Mouse (Mus musculus) gastrocnemius, postnatal 25 days (tissue): ENCODE results near the gene Egr2. TPM values are rescaled to one million over a fixed set of nuclear protein-coding genes. Genes with fewer than 3 reads are reported as not detected.
A peak's percentile ranks its signal among the peaks of the same experiment; 100 is the strongest.

Source experiments
- DNase-seq: peaks from one replicate; pipeline ENCODE4 v3.0.0; 2022
- long read RNA-seq, 2 experiments: library from polyadenylated mRNA; stranded (forward); transcript quantifications; one replicate each; pipeline ENCODE4 v2.0.0; 2021
- total RNA-seq, 2 experiments: library from RNA; stranded (reverse); gene quantifications; 1 replicate in 1 of 2; 2 replicates in 1 of 2; pipeline ENCODE4 v1.2.3; 2021

Gene Egr2
- 1 to 10 TPM in 1 of 2 experiments, under 1 TPM in 1; 0.80 to 1.5 TPM for total RNA-seq
- long read RNA-seq, experiment 1, partial matches to known transcripts, result 0 of 36 reads
- long read RNA-seq, experiment 1, other reads (novel, unspliced or antisense), result 36 of 36 reads
- long read RNA-seq, experiment 2, result 0 reads

DNA sequence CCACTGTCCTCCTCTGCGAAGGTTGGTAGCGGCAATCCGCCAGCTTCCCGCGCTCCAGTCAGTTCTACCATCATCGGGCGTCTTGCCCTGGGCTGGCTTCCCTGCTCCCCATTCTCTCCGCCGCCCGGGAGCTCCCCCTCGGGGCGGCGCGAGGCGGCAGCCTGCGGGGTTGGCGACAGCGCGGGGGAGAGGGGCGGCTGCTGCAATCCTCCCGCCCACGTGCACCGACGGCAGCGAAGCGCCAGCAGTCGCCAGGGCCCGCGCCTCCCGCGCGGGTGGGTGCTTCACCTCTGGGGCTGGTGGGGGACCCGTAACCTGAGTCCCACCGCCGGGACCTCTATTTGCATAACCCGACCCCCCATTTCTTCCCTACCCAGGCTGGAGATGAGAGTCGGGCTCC lies at the start of gene Egr2:
Gene Egr2, plus strand, starts transcription at position 220 of the 400 bp plus-strand sequence.
- DNase-seq, result peak; percentile 24

DNA sequence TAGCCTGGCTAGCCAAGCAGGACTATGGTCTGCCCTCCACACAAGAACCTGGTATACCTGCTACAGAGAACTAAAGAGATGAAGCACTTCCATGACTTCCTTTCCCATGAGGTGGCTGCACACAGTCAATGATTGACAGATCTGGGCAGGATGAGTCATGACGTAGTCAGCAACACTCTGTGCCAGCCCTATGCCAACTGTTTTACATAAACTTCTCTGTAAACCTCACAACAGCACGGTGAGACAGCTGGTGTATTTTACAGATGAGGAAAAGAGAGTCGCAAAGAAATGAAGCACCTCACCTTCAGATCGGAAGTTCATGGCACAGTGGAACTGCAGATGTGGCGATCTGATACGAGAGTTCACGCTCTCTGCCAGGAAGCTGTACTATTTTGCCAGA lies 47.8 kb upstream of the Egr2 start:
- DNase-seq, result no peak

GRCm38 (mm10) chr10:67489836-67490235 lies 45.4 kb upstream of the Egr2 start:
- no peak for DNase-seq

- no peak for DNase-seq
Measured at GRCm38 (mm10) chr10:67490632-67491031, 44.6 kb upstream of the Egr2 start.

DNA sequence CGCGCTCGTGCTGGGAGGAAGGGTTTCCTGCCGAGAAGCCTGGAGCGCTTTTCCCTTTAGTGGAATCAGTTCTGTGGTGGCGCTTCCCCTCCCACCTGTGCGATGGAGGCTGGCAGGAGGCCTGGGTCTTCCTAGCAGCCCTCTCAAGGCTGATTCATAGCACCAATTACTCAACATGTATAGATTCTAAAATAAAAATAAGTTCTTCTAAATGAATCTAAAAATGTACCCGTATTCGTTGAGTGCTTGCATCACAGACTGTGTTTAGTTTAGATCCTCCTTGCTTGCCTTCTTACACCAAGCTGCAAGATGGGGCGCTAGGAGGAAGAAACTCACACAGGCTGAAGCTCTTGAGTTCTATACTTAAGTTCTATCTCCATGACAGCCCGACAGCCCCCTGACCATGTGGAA lies 43.1 kb upstream of the Egr2 start:
- DNase-seq, result no peak

- no peak for DNase-seq
Measured at GRCm38 (mm10) chr10:67493556-67493955, 41.7 kb upstream of the Egr2 start.

DNA sequence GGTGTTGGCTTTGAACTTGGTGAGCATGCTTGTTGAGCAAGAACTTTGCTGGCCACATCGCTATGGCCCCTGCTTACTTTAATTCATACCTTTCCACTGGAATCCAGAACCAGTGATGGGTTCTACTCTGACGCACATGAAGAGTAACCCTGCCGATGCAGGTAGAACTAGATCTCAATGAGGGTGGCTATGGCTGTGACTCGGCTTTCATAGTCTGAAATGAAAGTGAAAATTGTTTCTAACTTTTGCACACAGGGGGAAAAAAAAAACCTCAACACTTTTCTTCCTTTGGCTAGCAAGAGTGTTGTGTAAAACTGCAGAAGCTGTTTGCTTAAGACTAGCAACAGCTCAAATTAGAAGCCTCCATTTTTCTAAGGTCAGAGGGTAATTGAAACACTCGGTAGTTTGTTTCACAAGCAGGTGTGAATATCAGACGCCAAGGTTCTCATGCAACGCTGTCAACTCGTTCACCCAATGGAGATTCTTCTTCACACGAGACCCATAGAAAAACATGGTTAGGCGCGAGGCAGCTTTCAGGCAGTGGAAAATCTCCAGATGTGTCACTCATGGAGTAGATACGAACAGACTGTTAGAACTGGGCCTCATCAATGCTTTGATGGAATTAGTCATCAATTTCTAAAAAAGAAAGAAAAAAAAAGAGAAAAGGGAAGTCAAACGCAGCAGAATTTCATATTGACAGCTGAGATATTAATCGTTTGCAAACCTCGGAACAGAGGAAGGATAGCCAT lies 38.0 kb upstream of the Egr2 start:
- DNase-seq, result no peak

GRCm38 (mm10) chr10:67497951-67498350 lies 37.3 kb upstream of the Egr2 start:
- DNase-seq, result no peak

- peak; percentile 14 for DNase-seq
Measured at GRCm38 (mm10) chr10:67503320-67503995, 31.8 kb upstream of the Egr2 start.

GRCm38 (mm10) chr10:67504046-67504445 lies 31.2 kb upstream of the Egr2 start:
- DNase-seq, result no peak

- no peak for DNase-seq
Measured at GRCm38 (mm10) chr10:67505248-67505647, 30.0 kb upstream of the Egr2 start.

DNA sequence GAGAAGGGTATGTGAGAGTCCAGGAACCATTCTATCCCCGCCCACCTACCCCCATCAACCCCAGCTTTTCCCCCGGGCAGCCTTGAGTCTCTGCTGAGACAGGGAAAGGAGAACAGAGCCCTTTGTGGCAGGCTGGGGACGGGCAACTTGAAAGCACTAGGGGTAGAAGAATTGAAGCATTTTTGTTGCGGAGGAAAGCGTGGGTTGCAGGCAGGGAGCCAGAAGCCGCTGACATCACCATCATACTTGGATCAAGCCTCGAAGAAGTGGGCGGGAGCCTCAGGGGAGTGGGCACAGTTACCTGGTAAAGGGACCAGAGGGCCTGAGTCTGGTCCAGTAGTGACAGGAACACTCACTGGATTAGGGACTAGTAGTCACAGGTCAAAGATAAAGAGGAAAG lies 23.1 kb upstream of the Egr2 start:
- no peak for DNase-seq

GRCm38 (mm10) chr10:67512871-67513270 lies 22.4 kb upstream of the Egr2 start:
- no peak for DNase-seq

GRCm38 (mm10) chr10:67518733-67519132 lies 16.5 kb upstream of the Egr2 start:
- DNase-seq, result no peak

DNA sequence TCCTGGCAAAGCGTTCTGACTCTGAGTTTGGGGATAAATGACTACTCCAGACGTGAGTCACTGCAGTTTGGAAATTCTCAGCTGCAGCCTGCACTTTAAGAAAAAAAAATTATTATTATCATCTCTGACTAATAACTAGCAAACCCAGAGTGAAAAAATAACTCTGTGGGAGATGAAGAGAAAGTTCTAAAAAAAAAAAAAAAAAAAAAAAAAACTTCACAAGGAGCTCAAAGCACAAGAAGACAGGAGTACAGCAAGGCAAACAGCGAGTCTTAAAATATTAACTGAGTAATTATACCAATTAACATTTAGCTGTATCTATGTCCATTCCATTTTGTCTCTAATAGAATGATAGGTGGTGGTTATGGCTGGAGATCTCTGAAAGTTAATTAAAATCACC lies 11.1 kb upstream of the Egr2 start:
- DNase-seq, result no peak

DNA sequence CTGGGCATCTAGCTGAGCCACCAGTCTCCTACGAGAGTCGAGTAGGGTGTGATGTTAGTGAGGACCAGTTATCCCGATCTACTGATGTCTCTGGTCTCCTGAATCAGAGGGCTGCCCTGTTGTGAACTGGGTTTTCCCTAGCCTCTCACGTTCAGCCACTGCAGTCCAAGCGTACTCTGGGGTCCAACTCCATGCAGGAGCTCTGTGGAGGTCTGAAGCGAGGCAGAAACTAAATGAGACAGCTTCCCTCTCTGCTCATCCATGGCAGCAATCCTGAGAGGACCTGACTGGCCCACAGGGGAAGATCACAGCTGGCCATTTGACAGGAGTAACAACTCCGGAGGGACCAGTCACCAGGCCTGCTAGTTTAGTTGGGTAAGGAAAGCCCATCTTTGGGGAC lies 10.6 kb upstream of the Egr2 start:
- DNase-seq, result no peak

- no peak for DNase-seq
Measured at GRCm38 (mm10) chr10:67526435-67526834, 8.8 kb upstream of the Egr2 start.

- DNase-seq, result no peak
Measured at GRCm38 (mm10) chr10:67529769-67530168, 5.5 kb upstream of the Egr2 start.

GRCm38 (mm10) chr10:67535972-67536371 lies 697 bp downstream of the Egr2 start:
- peak; percentile 71 for DNase-seq

DNA sequence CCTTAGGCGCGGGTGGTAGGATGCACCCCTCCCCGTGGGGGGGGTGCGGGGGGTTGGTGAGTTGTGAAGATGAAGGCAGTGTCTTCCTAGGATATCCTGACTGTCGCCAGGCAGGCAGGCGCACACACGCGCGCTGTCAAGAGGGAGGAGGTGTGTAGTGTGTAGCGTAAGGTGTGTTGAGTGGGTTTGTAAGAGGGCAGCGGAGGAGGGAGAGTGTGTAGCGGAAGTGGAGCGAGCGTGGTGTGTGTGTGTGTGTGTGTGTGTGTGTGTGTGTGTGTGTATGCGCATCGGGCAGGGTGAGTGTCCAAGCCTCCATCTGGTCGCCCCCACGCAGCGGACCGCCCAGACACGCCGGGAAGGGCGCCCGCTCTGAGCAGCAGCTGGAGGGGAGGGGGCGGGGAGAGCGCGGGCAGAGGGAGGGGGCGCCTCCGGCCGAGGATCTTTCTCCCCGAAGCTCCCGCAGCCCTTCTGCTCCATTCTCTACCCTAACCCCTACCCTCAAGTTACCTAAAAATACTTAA lies 1.4 kb downstream of the Egr2 start:
- DNase-seq, result peak; percentile 54

DNA sequence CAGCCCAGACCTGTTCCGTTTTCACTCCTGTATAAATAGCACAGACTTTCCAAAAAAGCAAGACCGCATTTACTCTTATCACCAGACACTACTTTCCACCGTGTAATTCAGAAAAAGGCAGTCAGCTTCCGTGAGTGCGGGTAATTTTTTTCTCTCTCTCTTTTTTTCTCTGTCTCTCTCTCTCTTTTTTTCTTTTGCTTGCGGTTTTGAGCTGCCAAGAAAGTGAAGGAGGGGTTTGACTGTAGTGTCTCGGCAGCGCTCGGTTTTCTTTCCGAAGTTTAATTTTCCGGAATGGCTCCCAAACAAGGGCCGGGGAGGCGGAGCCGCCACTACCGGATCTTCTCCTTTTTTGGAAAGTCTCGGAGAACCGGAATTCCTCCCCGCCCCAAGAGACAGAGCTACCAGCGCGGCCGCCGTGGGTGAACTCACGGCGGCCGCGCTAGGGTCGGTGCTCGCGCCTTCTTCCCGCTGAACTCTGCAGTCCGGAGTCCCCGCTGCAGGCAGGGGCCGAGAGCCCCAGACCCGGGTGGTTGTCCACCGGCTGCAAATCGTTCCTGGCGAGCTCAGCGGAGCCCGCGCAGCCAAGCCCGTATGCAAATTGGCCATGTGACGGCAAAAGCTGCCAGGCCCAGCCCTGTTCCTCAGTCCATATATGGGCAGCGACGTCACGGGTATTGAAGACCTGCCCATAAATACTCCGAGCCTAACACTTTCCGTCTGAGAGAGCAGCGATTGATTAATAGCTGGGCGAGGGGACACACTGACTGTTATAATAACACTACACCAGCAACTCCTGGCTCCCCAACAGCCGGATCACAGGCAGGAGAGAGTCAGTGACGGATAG lies 2.1 kb downstream of the Egr2 start:
- DNase-seq, result peak; percentile 90

DNA sequence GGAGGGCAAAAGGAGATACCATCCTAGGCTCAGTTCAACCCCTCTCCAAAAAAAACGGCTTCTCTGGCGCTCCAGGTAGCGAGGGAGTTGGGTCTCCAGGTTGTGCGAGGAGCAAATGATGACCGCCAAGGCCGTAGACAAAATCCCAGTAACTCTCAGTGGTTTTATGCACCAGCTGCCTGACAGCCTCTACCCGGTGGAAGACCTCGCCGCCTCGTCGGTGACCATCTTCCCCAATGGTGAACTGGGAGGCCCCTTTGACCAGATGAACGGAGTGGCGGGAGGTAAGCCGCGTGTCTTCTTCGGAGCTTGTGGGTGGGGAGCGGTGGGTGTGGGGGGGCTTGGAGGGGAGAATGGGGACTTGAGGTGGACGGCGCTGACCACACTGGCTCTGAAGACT lies 2.8 kb downstream of the Egr2 start:
- DNase-seq, result no peak
